Mouse (Mus musculus): ENCODE results near the gene Hrg. TPM values are rescaled to one million over a fixed set of nuclear protein-coding genes. Genes with fewer than 3 reads are reported as not detected.
"Not testable (repeated sequence)": the region's sequence is repeated elsewhere in the genome, so short reads cannot be mapped to it uniquely, and the experiment has no call there.

Gene Hrg
- polyA plus RNA-seq, 1 experiment from 2014 or later = not detected

- WGBS (ENCODE audit: insufficient replicate concordance) = 76% methylated on average over 1 of the region's 1 CpGs
- H3K36me3 ChIP-seq (ENCODE audit: control insufficient read depth, insufficient read depth, low read length) = no peaks in the 10 kb centered on the region
- H3K4me1 ChIP-seq (ENCODE audit: control insufficient read depth, insufficient read depth, low read length) = no peaks in the 10 kb centered on the region
- no peak for ATAC-seq (replicated peaks; ENCODE audit: insufficient number of reproducible peaks, low FRiP score, low TSS enrichment)
- H3K9ac ChIP-seq (ENCODE audit: low read depth, low read length) = no peak overlapping the region
- H3K27me3 ChIP-seq (ENCODE audit: control insufficient read depth, insufficient read depth, low read length) = no peaks in the 10 kb centered on the region; the same call in 1 of the 2 replicates
- H3K9me3 ChIP-seq (replicated peaks; ENCODE audit: control insufficient read depth, low read length) = no peaks in the 10 kb centered on the region
- H3K4me2 ChIP-seq = no peak overlapping the region
- no peak overlapping the region for H3K4me3 ChIP-seq (ENCODE audit: low read depth, low read length)
- no peak overlapping the region for H3K27ac ChIP-seq (ENCODE audit: low read depth, low read length)
Observed at GRCm38 (mm10) chr16:22967383-22968030, 16.6 kb downstream of the Hrg start.

GRCm38 (mm10) chr16:22996951-22997350 is 46.1 kb downstream of the Hrg start:
- H3K9ac ChIP-seq (ENCODE audit: low read depth, low read length); H3K4me2 ChIP-seq; H3K27me3 ChIP-seq (ENCODE audit: control insufficient read depth, insufficient read depth, low read length); H3K4me1 ChIP-seq (ENCODE audit: control insufficient read depth, insufficient read depth, low read length); H3K4me3 ChIP-seq (ENCODE audit: low read depth, low read length); H3K9me3 ChIP-seq (replicated peaks; ENCODE audit: control insufficient read depth, low read length); H3K36me3 ChIP-seq (ENCODE audit: control insufficient read depth, insufficient read depth, low read length); H3K27ac ChIP-seq (ENCODE audit: low read depth, low read length); ATAC-seq (replicated peaks; ENCODE audit: insufficient number of reproducible peaks, low FRiP score, low TSS enrichment): not testable (repeated sequence)
- 72% methylated on average over 3 of the region's 3 CpGs for WGBS (ENCODE audit: insufficient replicate concordance)

Other genes starting within 250 kb of the Hrg start
- 0.24 TPM in 1 of 2 replicates, not detected in the other for gene Crygs, start 139.5 kb upstream of the Hrg start, polyA plus RNA-seq (2014; fragmentation: Nextera tagmentation; extraction: Ambion mirVana)
- gene Tbccd1, start 93.4 kb upstream of the Hrg start, polyA plus RNA-seq (2014; fragmentation: Nextera tagmentation; extraction: Ambion mirVana) = 16.7 and 19.2 TPM in 2 replicates
- 130 and 148 TPM in 2 replicates for gene Dnajb11, start 93.2 kb upstream of the Hrg start, polyA plus RNA-seq (2014; fragmentation: Nextera tagmentation; extraction: Ambion mirVana)
- gene Ahsg, start 59.8 kb upstream of the Hrg start, polyA plus RNA-seq (2014; fragmentation: Nextera tagmentation; extraction: Ambion mirVana) = 0.54 and 2.2 TPM in 2 replicates
- 0.19 TPM in 1 of 2 replicates, not detected in the other for gene Fetub, start 32.7 kb upstream of the Hrg start, polyA plus RNA-seq (2014; fragmentation: Nextera tagmentation; extraction: Ambion mirVana)
- not detected in 2 replicates for gene Kng2, start 78.4 kb downstream of the Hrg start, polyA plus RNA-seq (2014; fragmentation: Nextera tagmentation; extraction: Ambion mirVana)
- gene Kng1, start 106.8 kb downstream of the Hrg start, polyA plus RNA-seq (2014; fragmentation: Nextera tagmentation; extraction: Ambion mirVana) = 0.24 and 2.1 TPM in 2 replicates
- 205 and 223 TPM in 2 replicates for gene Eif4a2, start 156.4 kb downstream of the Hrg start, polyA plus RNA-seq (2014; fragmentation: Nextera tagmentation; extraction: Ambion mirVana)
- gene Rfc4, start 176.7 kb downstream of the Hrg start, polyA plus RNA-seq (2014; fragmentation: Nextera tagmentation; extraction: Ambion mirVana) = 106 and 117 TPM in 2 replicates
- 0.16 TPM in 1 of 2 replicates, not detected in the other for gene Adipoq, start 195.5 kb downstream of the Hrg start, polyA plus RNA-seq (2014; fragmentation: Nextera tagmentation; extraction: Ambion mirVana)